Mouse (Mus musculus): ENCODE data around the gene Zbtb49. TPM values are rescaled to one million over a fixed set of nuclear protein-coding genes. Genes with fewer than 3 reads are reported as not detected.
A peak's percentile ranks its signal among the peaks of the same experiment; 100 is the strongest.

Zbtb49 gene
- 9.5 and 14.7 TPM in 2 replicates for polyA plus RNA-seq (2016; fragmentation: Nextera tagmentation; extraction: Ambion mirVana)

- H3K4me3 ChIP-seq, result peak within 1 kb of the TSS; percentile 89
- H3K4me1 ChIP-seq, result peaks cover 21% of the 10 kb centered on the region
- DNase-seq (ENCODE audit: low spot score), result peak; percentile 96
- peak within 1 kb of the TSS; percentile 86 for H3K27ac ChIP-seq
- no peaks in the 10 kb centered on the region for H3K27me3 ChIP-seq (ENCODE audit: insufficient read depth, poor library complexity, severe bottlenecking)
- H3K36me3 ChIP-seq, result peaks cover 33% of the 10 kb centered on the region
- no peaks in the 10 kb centered on the region for H3K9me3 ChIP-seq
- under 1% methylated on average over 55 of the region's 55 CpGs for WGBS
These were observed at the start of gene Zbtb49, which contains the start of gene Lyar for GRCm38 (mm10) chr5:38220328-38220912. TSS of gene Zbtb49 (minus strand) at chr5:38220457. TSS of gene Lyar (plus strand) at chr5:38220470.

GRCm38 (mm10) chr5:38260107-38260682, 39.9 kb upstream of the Zbtb49 start, which contains the start of gene Tmem128:
TSS of gene Tmem128 (plus strand) at chr5:38260185.
- peaks cover 34% of the 10 kb centered on the region for H3K36me3 ChIP-seq
- DNase-seq (ENCODE audit: low spot score), result peak; percentile 83
- peak within 1 kb of the TSS; percentile 86 for H3K4me3 ChIP-seq
- no peaks in the 10 kb centered on the region for H3K27me3 ChIP-seq (ENCODE audit: insufficient read depth, poor library complexity, severe bottlenecking)
- WGBS, result under 1% methylated on average over 40 of the region's 40 CpGs
- H3K4me1 ChIP-seq, result no peaks in the 10 kb centered on the region
- H3K9me3 ChIP-seq, result no peaks in the 10 kb centered on the region
- peak within 1 kb of the TSS; percentile 93 for H3K27ac ChIP-seq

- WGBS, result 43% methylated on average over 9 of the region's 9 CpGs
- DNase-seq (ENCODE audit: low spot score), result no peak
- no peaks in the 10 kb centered on the region for H3K4me1 ChIP-seq
- no peaks in the 10 kb centered on the region for H3K27me3 ChIP-seq (ENCODE audit: insufficient read depth, poor library complexity, severe bottlenecking)
- peaks cover 28% of the 10 kb centered on the region for H3K36me3 ChIP-seq
- H3K9me3 ChIP-seq, result no peaks in the 10 kb centered on the region
- peak overlapping the region; percentile 93 for H3K27ac ChIP-seq
- H3K4me3 ChIP-seq, result peak overlapping the region; percentile 86
These were observed 39.3 kb upstream of the Zbtb49 start for GRCm38 (mm10) chr5:38259455-38260106.

GRCm38 (mm10) chr5:38258773-38259146, 38.5 kb upstream of the Zbtb49 start:
- Histone ChIP-seq H3K4me1 (no peaks in the 10 kb centered on the region), H3K27ac (no peak overlapping the region), H3K36me3 (peaks cover 19% of the 10 kb centered on the region), H3K9me3 (no peaks in the 10 kb centered on the region), H3K4me3 (no peak overlapping the region), H3K27me3 (ENCODE audit: insufficient read depth, poor library complexity, severe bottlenecking) (no peaks in the 10 kb centered on the region)
- DNase-seq (ENCODE audit: low spot score), result no peak
- 86% methylated on average over 5 of the region's 5 CpGs for WGBS

- no peaks in the 10 kb centered on the region for H3K27me3 ChIP-seq (ENCODE audit: insufficient read depth, poor library complexity, severe bottlenecking)
- 83% methylated on average over 8 of the region's 8 CpGs for WGBS
These were observed 37.9 kb upstream of the Zbtb49 start for GRCm38 (mm10) chr5:38258034-38258772.

GRCm38 (mm10) chr5:38256551-38256950, 36.3 kb upstream of the Zbtb49 start:
- H3K9me3 ChIP-seq, result no peaks in the 10 kb centered on the region
- no peaks in the 10 kb centered on the region for H3K4me1 ChIP-seq
- no peak overlapping the region for H3K4me3 ChIP-seq
- DNase-seq (ENCODE audit: low spot score), result no peak
- no peaks in the 10 kb centered on the region for H3K36me3 ChIP-seq
- 79% methylated on average over 1 of the region's 1 CpGs for WGBS
- no peaks in the 10 kb centered on the region for H3K27me3 ChIP-seq (ENCODE audit: insufficient read depth, poor library complexity, severe bottlenecking)
- H3K27ac ChIP-seq, result no peak overlapping the region

More at GRCm38 (mm10) chr5:38258034-38258772, 37.9 kb upstream of the Zbtb49 start:
- no peak for DNase-seq (ENCODE audit: low spot score)
- no peaks in the 10 kb centered on the region for H3K9me3 ChIP-seq
- no peak overlapping the region for H3K27ac ChIP-seq
- H3K4me1 ChIP-seq, result no peaks in the 10 kb centered on the region
- peaks cover 14% of the 10 kb centered on the region for H3K36me3 ChIP-seq
- H3K4me3 ChIP-seq, result no peak overlapping the region

- no peak for DNase-seq (ENCODE audit: low spot score)
- no peaks in the 10 kb centered on the region for H3K27me3 ChIP-seq (ENCODE audit: insufficient read depth, poor library complexity, severe bottlenecking)
- no peaks in the 10 kb centered on the region for H3K4me1 ChIP-seq
- WGBS, result 57% methylated on average over 3 of the region's 3 CpGs
- no peaks in the 10 kb centered on the region for H3K36me3 ChIP-seq
- peak overlapping the region; percentile 69; the same call in 1 of the 2 replicates for H3K27ac ChIP-seq
- no peak overlapping the region for H3K4me3 ChIP-seq
- no peaks in the 10 kb centered on the region for H3K9me3 ChIP-seq
These were observed 35.4 kb upstream of the Zbtb49 start for GRCm38 (mm10) chr5:38255644-38256043.

- no peak overlapping the region for H3K4me3 ChIP-seq
- no peaks in the 10 kb centered on the region for H3K4me1 ChIP-seq
- DNase-seq (ENCODE audit: low spot score), result no peak
- 39% methylated on average over 4 of the region's 4 CpGs for WGBS
- H3K9me3 ChIP-seq, result no peaks in the 10 kb centered on the region
- no peaks in the 10 kb centered on the region for H3K36me3 ChIP-seq
- no peak overlapping the region for H3K27ac ChIP-seq
- no peaks in the 10 kb centered on the region for H3K27me3 ChIP-seq (ENCODE audit: insufficient read depth, poor library complexity, severe bottlenecking)
These were observed 34.9 kb upstream of the Zbtb49 start for GRCm38 (mm10) chr5:38255195-38255594.

GRCm38 (mm10) chr5:38241966-38242365, 21.7 kb upstream of the Zbtb49 start:
- Histone ChIP-seq H3K4me1 (no peaks in the 10 kb centered on the region), H3K4me3 (no peak overlapping the region), H3K27me3 (ENCODE audit: insufficient read depth, poor library complexity, severe bottlenecking) (no peaks in the 10 kb centered on the region), H3K27ac (no peak overlapping the region), H3K9me3 (no peaks in the 10 kb centered on the region), H3K36me3 (no peaks in the 10 kb centered on the region)
- no peak for DNase-seq (ENCODE audit: low spot score)
- WGBS, result 79% methylated on average over 6 of the region's 6 CpGs

GRCm38 (mm10) chr5:38241473-38241834, 21.2 kb upstream of the Zbtb49 start:
- WGBS, result 86% methylated on average over 3 of the region's 3 CpGs
- Histone ChIP-seq H3K27ac (no peak overlapping the region), H3K27me3 (ENCODE audit: insufficient read depth, poor library complexity, severe bottlenecking) (no peaks in the 10 kb centered on the region), H3K4me1 (no peaks in the 10 kb centered on the region), H3K9me3 (no peaks in the 10 kb centered on the region), H3K36me3 (peaks cover 2% of the 10 kb centered on the region; the same call in 1 of the 2 replicates), H3K4me3 (no peak overlapping the region)
- DNase-seq (ENCODE audit: low spot score), result no peak

GRCm38 (mm10) chr5:38240727-38241472, 20.6 kb upstream of the Zbtb49 start:
- no peak overlapping the region for H3K27ac ChIP-seq
- no peak for DNase-seq (ENCODE audit: low spot score)
- no peaks in the 10 kb centered on the region for H3K27me3 ChIP-seq (ENCODE audit: insufficient read depth, poor library complexity, severe bottlenecking)
- H3K4me1 ChIP-seq, result no peaks in the 10 kb centered on the region
- no peaks in the 10 kb centered on the region for H3K9me3 ChIP-seq
- peaks cover 8% of the 10 kb centered on the region; the same call in 1 of the 2 replicates for H3K36me3 ChIP-seq
- H3K4me3 ChIP-seq, result no peak overlapping the region
- WGBS, result 67% methylated on average over 5 of the region's 5 CpGs

GRCm38 (mm10) chr5:38236627-38237026, 16.4 kb upstream of the Zbtb49 start:
- Histone ChIP-seq H3K4me3 (no peak overlapping the region), H3K27ac (no peak overlapping the region), H3K27me3 (ENCODE audit: insufficient read depth, poor library complexity, severe bottlenecking) (no peaks in the 10 kb centered on the region), H3K4me1 (no peaks in the 10 kb centered on the region), H3K9me3 (no peaks in the 10 kb centered on the region), H3K36me3 (peaks cover 44% of the 10 kb centered on the region)
- WGBS, result 92% methylated on average over 2 of the region's 2 CpGs
- DNase-seq (ENCODE audit: low spot score), result no peak
